Mouse (Mus musculus): ENCODE data around the gene Btn2a2.

Btn2a2 gene

DNA sequence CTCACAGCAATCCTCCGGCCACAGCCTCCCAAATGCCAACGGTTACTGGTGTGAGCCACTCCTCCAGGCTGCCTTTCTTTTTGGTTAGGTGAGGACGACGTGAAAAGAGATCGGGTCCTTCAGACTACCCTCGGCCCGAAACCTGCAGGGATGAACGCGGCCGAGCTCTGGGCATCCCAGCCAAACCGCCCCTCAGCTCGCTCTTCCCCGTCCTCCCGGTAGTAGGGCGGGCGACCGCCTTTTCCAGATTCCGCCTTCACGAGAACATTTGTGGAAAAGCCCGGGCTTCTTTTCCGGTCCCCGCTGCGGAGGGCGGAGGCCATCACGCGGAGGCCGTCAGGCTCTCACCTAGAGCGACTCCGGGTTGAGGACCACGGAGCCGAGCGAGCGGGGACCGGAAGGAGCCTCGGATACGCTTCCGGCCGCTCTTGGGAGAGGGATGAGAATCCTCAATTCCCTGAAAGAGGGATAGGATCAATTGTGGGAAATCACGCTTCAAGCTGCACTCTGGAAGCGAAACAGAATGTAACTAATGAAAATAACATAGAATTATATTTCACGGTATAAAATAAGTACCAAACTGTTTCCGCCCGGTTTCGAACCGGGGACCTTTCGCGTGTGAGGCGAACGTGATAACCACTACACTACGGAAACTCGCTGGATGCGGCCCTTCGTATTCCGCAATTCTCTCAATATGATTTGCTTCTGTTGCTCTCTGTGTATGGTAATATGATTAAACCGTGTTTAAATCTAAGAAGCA, 42.9 kb downstream of the Btn2a2 start:
- DNase-seq: peak; percentile 98

DNA sequence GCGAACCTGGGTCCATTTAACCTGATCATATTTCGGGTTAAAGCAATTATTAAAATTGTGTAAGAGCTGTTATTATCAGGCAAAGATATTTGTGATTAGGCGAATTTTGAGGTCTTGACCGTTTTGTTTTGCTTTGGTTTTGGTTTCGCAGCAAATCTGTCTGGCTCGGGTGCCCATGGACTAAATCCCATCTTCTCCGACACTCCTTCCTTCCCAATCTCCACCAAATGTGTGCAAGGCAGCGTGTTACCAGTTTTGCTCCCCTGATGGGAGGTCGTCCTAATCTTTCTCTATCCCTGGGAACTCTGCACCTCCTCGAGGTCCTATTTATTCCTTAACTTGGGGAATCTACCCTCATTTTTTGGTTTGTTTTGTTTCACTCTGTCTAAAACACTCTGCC, 43.5 kb downstream of the Btn2a2 start:
- DNase-seq: no peak

DNA sequence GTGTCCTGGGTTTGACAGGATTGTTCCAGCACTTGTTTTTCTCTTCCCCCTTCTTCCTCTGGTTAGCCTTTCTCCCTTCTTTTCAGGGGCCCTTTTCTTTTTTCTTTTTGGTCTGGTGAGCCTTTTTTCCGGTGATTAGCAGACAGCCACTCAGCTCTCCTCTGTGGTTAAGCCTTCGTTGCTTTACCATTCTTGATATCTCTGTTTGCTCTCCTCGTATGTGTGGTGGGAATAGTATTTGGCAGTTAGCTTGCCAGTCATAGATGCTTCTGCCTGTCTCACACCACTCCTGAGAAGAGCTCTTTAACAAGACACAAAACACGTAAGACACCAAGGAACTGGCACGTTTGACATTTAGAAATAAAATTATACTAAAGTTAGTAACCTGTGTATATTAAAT, 44.2 kb downstream of the Btn2a2 start:
- no peak for DNase-seq

- peak; percentile 82 for DNase-seq
Measured at GRCm38 (mm10) chr13:23439901-23440300, 48.8 kb downstream of the Btn2a2 start.

GRCm38 (mm10) chr13:23438521-23438920, 50.1 kb downstream of the Btn2a2 start:
- peak; percentile 44 for DNase-seq

GRCm38 (mm10) chr13:23437908-23438307, 50.7 kb downstream of the Btn2a2 start:
- DNase-seq: peak; percentile 97

GRCm38 (mm10) chr13:23436861-23437822, 51.5 kb downstream of the Btn2a2 start:
- peak; percentile 91 for DNase-seq

- peak; percentile 76 for DNase-seq
Measured at GRCm38 (mm10) chr13:23436231-23436661, 52.4 kb downstream of the Btn2a2 start.

DNA sequence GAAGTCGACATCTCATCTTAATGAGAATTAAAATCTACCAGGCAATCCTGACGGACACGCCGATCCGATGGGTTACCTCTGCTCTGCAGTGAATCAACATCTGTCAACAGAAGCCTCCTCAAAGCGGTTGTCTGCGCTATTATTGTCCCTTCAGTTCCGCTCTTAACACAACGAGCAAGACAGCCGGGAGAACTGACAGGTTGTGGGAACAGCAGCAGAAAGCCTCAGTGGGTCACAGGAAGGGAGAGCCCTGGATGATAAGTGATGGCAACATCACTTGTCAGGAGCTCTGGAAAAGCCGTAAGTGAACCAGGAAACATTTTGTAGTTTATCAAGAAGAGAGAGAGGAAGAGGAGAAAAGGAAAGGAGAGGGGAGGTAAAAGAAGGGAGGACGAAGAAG, 53.0 kb downstream of the Btn2a2 start:
- DNase-seq: peak; percentile 55

DNA sequence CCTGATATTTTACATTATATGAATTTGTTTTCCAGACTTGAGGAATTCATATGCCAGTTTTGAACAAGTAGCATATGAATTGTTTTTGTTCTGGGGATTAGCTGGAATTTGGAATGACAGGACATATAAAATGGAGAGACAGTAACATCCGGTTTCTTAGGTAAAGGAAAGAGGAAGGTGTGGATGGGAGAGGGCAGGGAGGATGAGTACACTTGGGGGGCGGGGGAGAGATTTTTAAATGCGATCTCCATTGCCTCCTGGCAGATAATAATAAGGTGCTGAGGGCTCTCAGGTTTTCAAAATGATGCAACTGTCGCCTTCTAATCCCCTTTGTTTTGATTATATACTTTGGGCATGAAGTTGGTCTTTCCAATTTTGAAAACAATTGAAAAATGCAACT, 53.4 kb downstream of the Btn2a2 start:
- DNase-seq: peak; percentile 76

DNA sequence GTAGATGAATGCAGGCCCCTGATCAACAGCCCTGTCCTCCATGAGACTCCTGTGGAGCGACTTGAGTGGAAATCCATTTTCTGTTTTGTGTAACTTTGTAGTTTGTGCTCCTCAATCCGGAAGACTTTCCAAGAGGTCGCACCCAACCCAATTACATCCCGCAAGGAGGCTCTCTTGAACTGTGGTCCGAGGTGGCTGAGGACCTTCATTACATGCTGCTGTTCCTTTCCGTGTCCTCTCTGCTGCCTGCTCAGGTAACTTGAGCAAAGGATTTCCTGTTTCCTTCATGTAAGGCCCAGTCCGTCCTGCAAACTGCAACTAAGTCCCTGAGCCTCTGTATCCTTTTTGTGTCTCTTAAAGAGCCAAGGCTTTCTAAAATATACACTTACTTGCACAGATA, 54.2 kb downstream of the Btn2a2 start:
- peak; percentile 83 for DNase-seq

DNA sequence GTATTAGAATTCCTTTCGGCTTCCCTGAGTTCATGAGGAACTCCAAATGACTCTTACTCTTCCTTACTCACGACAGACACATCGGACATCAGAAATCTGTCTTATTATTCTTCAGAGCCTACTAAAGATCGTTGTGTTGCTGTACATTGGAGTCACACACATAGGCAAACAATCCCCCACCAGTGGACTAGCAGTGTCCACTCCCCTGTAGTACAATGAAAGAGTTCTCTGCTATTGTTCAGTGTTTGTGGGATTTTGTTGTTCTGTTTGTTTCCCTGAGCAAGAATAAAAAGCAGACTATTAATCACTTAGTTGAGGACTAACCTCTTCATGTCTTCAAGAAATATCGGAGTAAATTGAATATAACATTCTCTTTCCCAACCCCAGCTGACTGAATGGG, 54.9 kb downstream of the Btn2a2 start:
- DNase-seq: peak; percentile 40

DNA sequence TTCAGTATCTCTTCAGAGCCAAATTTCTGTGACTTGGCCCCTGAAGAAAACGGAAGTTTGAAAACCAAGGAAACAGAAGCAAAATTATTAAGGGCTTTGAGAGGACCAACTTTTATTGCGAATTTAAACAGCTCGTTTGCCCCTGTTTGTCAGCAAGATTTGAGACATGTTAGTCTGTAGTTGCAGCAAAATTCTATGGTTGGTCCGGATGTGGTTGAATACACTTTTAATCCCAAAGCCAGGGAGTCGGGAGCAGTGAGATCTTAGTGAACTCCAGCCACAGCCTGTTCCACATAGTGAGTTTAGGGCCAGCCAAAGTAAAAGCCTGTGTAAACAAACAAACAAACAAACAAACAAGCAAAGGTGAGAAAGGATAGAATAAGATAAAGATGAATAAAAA, 55.5 kb downstream of the Btn2a2 start:
- DNase-seq: peak; percentile 87

GRCm38 (mm10) chr13:23432562-23433201, 56.0 kb downstream of the Btn2a2 start:
- DNase-seq: peak; percentile 99

GRCm38 (mm10) chr13:23431351-23431771, 57.3 kb downstream of the Btn2a2 start:
- peak; percentile 96 for DNase-seq

GRCm38 (mm10) chr13:23430734-23431133, 57.9 kb downstream of the Btn2a2 start:
- DNase-seq: peak; percentile 98

DNA sequence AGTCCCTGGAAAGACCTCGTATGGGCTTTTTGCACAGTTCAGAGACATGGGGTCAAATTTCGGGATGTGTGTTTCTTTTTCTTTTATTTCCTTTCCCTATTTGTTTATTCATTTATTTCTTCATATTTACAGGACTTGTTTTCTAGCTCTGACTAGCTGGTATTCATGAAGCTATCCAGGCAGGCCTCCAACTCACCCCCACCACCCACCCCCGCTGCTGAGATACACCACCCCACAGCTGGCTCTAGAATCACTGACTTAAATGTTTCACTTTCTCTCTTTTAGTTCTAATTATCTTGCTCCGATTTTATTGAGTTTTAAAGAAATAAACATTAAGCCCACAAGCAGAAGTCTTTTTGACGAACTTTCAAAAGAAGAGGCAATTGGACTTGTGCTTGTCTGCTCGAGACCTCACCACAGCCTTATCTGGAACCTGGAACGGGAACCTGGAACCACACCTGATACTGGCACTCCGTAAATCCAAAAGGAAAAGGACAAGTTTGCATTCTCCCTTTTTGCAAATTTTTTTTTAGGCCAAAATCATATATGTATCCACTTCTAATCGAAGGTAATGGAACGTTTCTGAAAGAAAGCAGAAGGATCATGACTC, 58.8 kb downstream of the Btn2a2 start:
- peak; percentile 80 for DNase-seq

DNA sequence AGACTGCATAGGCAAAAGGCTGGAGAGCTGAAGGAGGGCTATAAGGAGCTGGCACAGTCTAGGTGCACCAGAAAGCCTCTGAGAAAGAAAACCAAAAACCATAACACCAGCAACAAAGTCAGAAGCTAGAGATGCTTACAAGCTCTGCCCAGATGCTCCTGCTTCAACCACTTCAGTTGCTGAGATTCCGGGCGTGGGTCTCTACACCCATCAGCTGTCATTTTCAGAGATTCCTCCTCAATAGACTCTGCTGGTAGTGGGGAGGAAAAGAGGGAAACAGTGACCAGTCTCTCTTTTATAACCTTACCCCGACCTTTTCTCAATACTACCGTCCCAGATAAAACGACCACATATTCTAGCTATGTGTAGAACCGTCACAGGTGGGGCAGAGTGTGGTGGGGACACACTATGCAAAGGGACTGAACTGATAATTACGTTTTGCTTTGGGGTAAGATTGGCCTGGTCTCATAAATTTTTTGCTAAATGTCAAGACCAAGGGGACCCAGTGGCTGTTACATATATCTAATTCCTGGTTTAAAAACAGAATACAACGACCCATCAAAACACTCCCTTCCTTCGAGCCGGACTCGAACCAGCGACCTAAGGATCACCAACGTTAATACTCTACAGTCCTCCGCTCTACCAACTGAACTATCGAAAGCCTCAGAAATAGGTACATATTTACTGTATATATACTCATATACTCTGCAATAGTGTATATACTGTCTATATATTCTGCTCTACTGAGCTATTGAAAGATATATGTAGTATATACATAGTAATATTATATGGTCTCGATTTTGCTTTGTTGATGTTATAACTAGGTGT, 60.3 kb downstream of the Btn2a2 start:
- peak; percentile 65 for DNase-seq

Measured in heart, adult 11 months (tissue).